Mouse (Mus musculus) retina, adult 2 months (tissue): ENCODE results near the gene Gm11733.
"Not testable (repeated sequence)": the region's sequence is repeated elsewhere in the genome, so short reads cannot be mapped to it uniquely, and the experiment has no call there.

ENCODE experiments used
- DNase-seq: peaks from one replicate; pipeline ENCODE4 v3.0.0-alpha.2; 2012; ENCODE audit warnings: low read depth, low spot score

Gene Gm11733

GRCm38 (mm10) chr11:117484198-117484597 is at the start of gene Gm11733:
Gene Gm11733, plus strand, starts transcription at chr11:117484368.
- DNase-seq, result no peak

- DNase-seq, result no peak
Observed at GRCm38 (mm10) chr11:117436401-117437109, 47.6 kb upstream of the Gm11733 start.

GRCm38 (mm10) chr11:117437110-117437490 is 47.1 kb upstream of the Gm11733 start:
- DNase-seq, result no peak

GRCm38 (mm10) chr11:117438363-117438762 is 45.8 kb upstream of the Gm11733 start:
- no peak for DNase-seq

- DNase-seq, result no peak
Observed at GRCm38 (mm10) chr11:117440865-117441425, 43.2 kb upstream of the Gm11733 start.

GRCm38 (mm10) chr11:117444090-117444489 is 40.1 kb upstream of the Gm11733 start:
- DNase-seq, result no peak

- DNase-seq, result no peak
Observed at GRCm38 (mm10) chr11:117445707-117446106, 38.5 kb upstream of the Gm11733 start.

GRCm38 (mm10) chr11:117454086-117454485 is 30.1 kb upstream of the Gm11733 start:
- DNase-seq, result no peak

GRCm38 (mm10) chr11:117459148-117459547 is 25.0 kb upstream of the Gm11733 start:
- DNase-seq, result no peak

GRCm38 (mm10) chr11:117462202-117462864 is 21.8 kb upstream of the Gm11733 start:
- DNase-seq, result no peak

- DNase-seq, result not testable (repeated sequence)
Observed at GRCm38 (mm10) chr11:117463416-117463815, 20.8 kb upstream of the Gm11733 start.

- DNase-seq, result no peak
Observed at GRCm38 (mm10) chr11:117466292-117466691, 17.9 kb upstream of the Gm11733 start.

GRCm38 (mm10) chr11:117466911-117467310 is 17.3 kb upstream of the Gm11733 start:
- no peak for DNase-seq

- DNase-seq, result no peak
Observed at GRCm38 (mm10) chr11:117468585-117469363, 15.4 kb upstream of the Gm11733 start.

GRCm38 (mm10) chr11:117469724-117470123 is 14.4 kb upstream of the Gm11733 start:
- DNase-seq, result no peak

- DNase-seq, result no peak
Observed at GRCm38 (mm10) chr11:117470586-117471195, 13.5 kb upstream of the Gm11733 start.

- DNase-seq, result no peak
Observed at GRCm38 (mm10) chr11:117471625-117472283, 12.4 kb upstream of the Gm11733 start.

GRCm38 (mm10) chr11:117472885-117473284 is 11.3 kb upstream of the Gm11733 start:
- no peak for DNase-seq

- DNase-seq, result no peak
Observed at GRCm38 (mm10) chr11:117475204-117475603, 9.0 kb upstream of the Gm11733 start.

- DNase-seq, result no peak
Observed at GRCm38 (mm10) chr11:117475669-117476068, 8.5 kb upstream of the Gm11733 start.

GRCm38 (mm10) chr11:117476554-117477107 is 7.5 kb upstream of the Gm11733 start:
- no peak for DNase-seq
